Mouse (Mus musculus) ES-E14 (cell line): ENCODE measurements at regions not wholly inside any gene's neighbourhood (a gene's known extent, or its start where the extent isn't known, plus 50 kb on each side); places are given as distances from the start of the nearest gene placed in this dataset.

Source experiments
- CHD2 ChIP-seq: IDR thresholded peaks from 2 replicates; pipeline ENCODE4 v1.6.1; 2014; ENCODE audit warnings: mild to moderate bottlenecking, low read depth, low read length, inconsistent platforms
- HCFC1 ChIP-seq: IDR thresholded peaks from 2 replicates; pipeline ENCODE4 v1.6.1; 2012; ENCODE audit warnings: low read length, inconsistent platforms, borderline replicate concordance; ENCODE audit not compliant: insufficient read depth
- MAFK ChIP-seq: IDR thresholded peaks from 2 replicates; pipeline ENCODE4 v1.6.1; 2014; ENCODE audit warnings: mild to moderate bottlenecking, low read depth, low read length, inconsistent platforms; ENCODE audit not compliant: insufficient read depth
- ZC3H11A ChIP-seq: IDR thresholded peaks from 2 replicates; pipeline ENCODE4 v1.6.1; 2012; ENCODE audit warnings: low read depth, mild to moderate bottlenecking, inconsistent platforms, low read length, borderline replicate concordance

DNA sequence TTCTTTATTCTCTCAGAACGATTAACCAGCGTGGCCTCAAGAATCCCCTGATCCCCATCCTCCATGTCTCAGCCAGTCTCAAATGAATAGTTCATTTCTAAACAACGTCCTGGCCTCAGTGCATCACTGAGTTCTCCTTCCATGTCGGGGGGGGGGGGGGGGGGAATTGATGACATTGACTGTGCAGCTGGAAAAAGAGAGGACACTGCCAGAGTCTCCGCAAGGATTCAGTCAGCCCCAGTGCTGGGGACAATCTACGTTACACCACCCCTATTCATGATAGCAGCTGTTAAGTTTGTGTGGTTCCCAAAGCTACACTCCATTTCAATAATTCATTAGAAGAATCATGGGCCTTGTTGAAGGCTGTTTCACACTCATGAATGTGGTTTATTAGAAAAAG lies 108.9 kb downstream of the Erv3 start:
- TF ChIP-seq MAFK = no peak
- TF ChIP-seq HCFC1 = no peak
- no peak for TF ChIP-seq CHD2
- no peak for TF ChIP-seq ZC3H11A
